Mouse (Mus musculus) ES-E14 (cell line): ENCODE data around the gene Dock7. TPM values are rescaled to one million over a fixed set of nuclear protein-coding genes. Genes with fewer than 3 reads are reported as not detected.

Experiments
- DNase-seq: peaks from one replicate; pipeline ENCODE4 v3.0.0-alpha.2; 2013; ENCODE audit warnings: low read depth, low spot score
- H3K27ac ChIP-seq: 2 replicates; pipeline ENCODE4 v1.5.1; 2012; ENCODE audit warnings: low read depth, mild to moderate bottlenecking, low read length, moderate library complexity, mixed read lengths; ENCODE audit not compliant: poor library complexity, insufficient read depth, severe bottlenecking
- H3K36me3 ChIP-seq: 2 replicates; pipeline ENCODE4 v1.6.1; 2012; ENCODE audit warnings: mild to moderate bottlenecking, low read length, moderate library complexity, mixed read lengths; ENCODE audit not compliant: control insufficient read depth, poor library complexity, insufficient read depth, severe bottlenecking
- H3K4me1 ChIP-seq, 2 experiments: fragments of 150-350 bp in 1 of 2; sonication (generic) in 1 of 2; 2 replicates each; pipeline ENCODE4 v1.6.1; 2012; ENCODE audit warnings: low read length in 2 of 2, mild to moderate bottlenecking in 1 of 2, mixed read lengths in 1 of 2; ENCODE audit not compliant: control insufficient read depth in 2 of 2, insufficient read depth in 2 of 2, poor library complexity in 1 of 2
- H3K4me3 ChIP-seq, 2 experiments: fragments of 150-350 bp in 1 of 2; sonication (generic) in 1 of 2; 2 replicates each; pipeline ENCODE4 v1.5.1; 2012; ENCODE audit warnings: low read length in 2 of 2, low read depth in 1 of 2, mild to moderate bottlenecking in 1 of 2, mixed read lengths in 1 of 2; ENCODE audit not compliant: insufficient read depth in 1 of 2, poor library complexity in 1 of 2, severe bottlenecking in 1 of 2
- H3K9ac ChIP-seq: 2 replicates; pipeline ENCODE4 v1.6.1; 2012; ENCODE audit warnings: low read depth, mild to moderate bottlenecking, low read length, mixed read lengths; ENCODE audit not compliant: poor library complexity, insufficient read depth, severe bottlenecking
- H3K9me3 ChIP-seq: fragments of 150-350 bp; sonication (generic); 2 replicates; pipeline ENCODE4 v1.6.1; 2012; ENCODE audit warnings: low read depth, mild to moderate bottlenecking, low read length; ENCODE audit not compliant: control insufficient read depth, insufficient read depth
- CHD2 ChIP-seq: IDR thresholded peaks from 2 replicates; pipeline ENCODE4 v1.6.1; 2014; ENCODE audit warnings: mild to moderate bottlenecking, low read depth, low read length, inconsistent platforms
- HCFC1 ChIP-seq: IDR thresholded peaks from 2 replicates; pipeline ENCODE4 v1.6.1; 2012; ENCODE audit warnings: low read length, inconsistent platforms, borderline replicate concordance; ENCODE audit not compliant: insufficient read depth
- MAFK ChIP-seq: IDR thresholded peaks from 2 replicates; pipeline ENCODE4 v1.6.1; 2014; ENCODE audit warnings: mild to moderate bottlenecking, low read depth, low read length, inconsistent platforms; ENCODE audit not compliant: insufficient read depth
- ZC3H11A ChIP-seq: IDR thresholded peaks from 2 replicates; pipeline ENCODE4 v1.6.1; 2012; ENCODE audit warnings: low read depth, mild to moderate bottlenecking, inconsistent platforms, low read length, borderline replicate concordance
- ZNF384 ChIP-seq: IDR thresholded peaks from 2 replicates; pipeline ENCODE4 v1.6.1; 2012; ENCODE audit warnings: low read depth, low read length, inconsistent platforms
- in situ Hi-C, 2 experiments: fragments of 600-800 bp; cut with MboI; formaldehyde crosslinking; loops; one replicate each; pipeline ENCODE4 v1.15.1; 2025; ENCODE audit warnings: low sequenced_read_pairs in 2 of 2, inconsistent platforms in 1 of 2; ENCODE audit not compliant: unreplicated experiment in 2 of 2
- total RNA-seq: library from RNA; depleted of rRNA; stranded (reverse); fragments of 300-350 nt; gene quantifications from 2 replicates; pipeline ENCODE4 v1.2.3, GENCODE M21; 2012

Gene Dock7
- total RNA-seq, 1 experiment: 22.8 TPM

DNA sequence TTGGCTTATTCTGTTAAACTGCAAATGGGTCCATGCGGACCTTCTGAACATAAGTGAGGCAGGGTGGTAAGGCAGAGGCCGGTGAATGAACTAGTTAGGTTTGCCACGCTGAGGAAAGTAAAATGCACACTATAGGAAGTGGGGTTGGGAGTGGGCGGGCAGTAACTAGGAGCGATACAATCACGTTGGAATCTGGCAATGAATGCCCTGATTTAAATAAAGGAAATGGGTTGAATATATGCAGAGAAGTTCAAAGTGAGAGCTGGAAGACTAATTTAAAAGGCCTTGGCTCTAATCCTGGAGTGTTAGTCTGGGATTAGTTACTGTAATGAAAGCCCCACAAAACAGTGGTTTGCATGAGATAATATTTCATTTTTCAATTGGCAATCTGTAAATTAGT lies 12.0 kb upstream of the Dock7 start:
- Histone ChIP-seq H3K4me3 (no peak overlapping the region), H3K9ac (no peak overlapping the region), H3K4me1 (peaks cover 0 to 3% of the 10 kb centered on the region in 2 experiments; a peak in 1 of 4 replicates), H3K27ac (no peak overlapping the region), H3K9me3 (no peaks in the 10 kb centered on the region), H3K36me3 (no peaks in the 10 kb centered on the region)
- DNase-seq: no peak
- in situ Hi-C loops: no loop called here
- TF ChIP-seq ZNF384 (no peak), CHD2 (no peak), MAFK (no peak), HCFC1 (no peak), ZC3H11A (no peak)

DNA sequence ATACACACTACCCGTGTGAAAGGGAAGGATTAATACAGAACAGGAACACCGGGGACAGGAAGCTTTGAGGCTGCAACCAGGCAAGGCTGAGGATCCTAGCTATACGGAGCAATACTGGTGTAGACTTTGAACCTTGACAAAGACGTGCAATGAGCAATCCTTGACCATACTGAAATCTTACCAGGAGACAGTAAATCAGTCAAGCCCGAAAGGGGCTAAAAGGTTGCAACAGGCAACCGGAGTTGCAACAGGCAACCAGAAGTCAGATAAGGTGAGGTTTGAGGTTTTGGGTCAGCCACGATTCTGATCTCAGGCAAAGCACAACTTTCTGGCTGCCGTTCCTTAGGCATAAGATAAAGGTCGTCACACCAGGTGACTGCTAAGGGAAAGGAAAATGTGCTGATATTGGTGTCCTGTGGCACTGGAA lies 10.5 kb upstream of the Dock7 start:
- in situ Hi-C loops: no loop called here
- Histone ChIP-seq H3K9me3 (no peaks in the 10 kb centered on the region), H3K27ac (no peak overlapping the region), H3K4me3 (no peak overlapping the region), H3K36me3 (no peaks in the 10 kb centered on the region), H3K4me1 (peaks cover 0 to 3% of the 10 kb centered on the region in 2 experiments; a peak in 1 of 4 replicates), H3K9ac (no peak overlapping the region)
- TF ChIP-seq HCFC1 (no peak), CHD2 (no peak), ZNF384 (no peak), MAFK (no peak), ZC3H11A (no peak)
- no peak for DNase-seq

DNA sequence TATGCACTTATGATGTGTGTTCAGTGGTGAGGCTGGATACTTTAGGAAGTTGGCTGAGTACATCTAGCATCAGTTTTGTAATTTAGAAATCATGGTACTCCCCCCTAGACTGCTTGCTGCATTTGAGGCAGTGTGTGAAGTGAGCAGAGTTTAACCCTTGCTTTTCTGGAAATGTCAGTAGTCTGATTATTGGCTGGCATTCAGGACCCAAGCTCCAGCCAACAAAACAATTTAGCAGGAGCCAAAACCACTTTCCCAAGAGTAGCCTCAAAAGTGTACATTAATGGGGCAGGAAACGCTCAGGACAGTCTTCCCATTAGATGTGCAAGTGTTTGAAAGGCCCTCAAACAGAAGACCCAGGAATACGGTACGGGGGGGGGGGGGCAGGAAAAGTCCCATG lies 2.8 kb upstream of the Dock7 start:
- Histone ChIP-seq H3K4me3 (no peak overlapping the region), H3K9ac (no peak overlapping the region), H3K9me3 (no peaks in the 10 kb centered on the region), H3K36me3 (no peaks in the 10 kb centered on the region), H3K4me1 (no peaks in the 10 kb centered on the region; a peak in 2 of 4 replicates), H3K27ac (no peak overlapping the region)
- in situ Hi-C loops: no loop called here
- DNase-seq: no peak
- TF ChIP-seq ZNF384 (no peak), ZC3H11A (no peak), CHD2 (no peak), HCFC1 (no peak), MAFK (no peak)

DNA sequence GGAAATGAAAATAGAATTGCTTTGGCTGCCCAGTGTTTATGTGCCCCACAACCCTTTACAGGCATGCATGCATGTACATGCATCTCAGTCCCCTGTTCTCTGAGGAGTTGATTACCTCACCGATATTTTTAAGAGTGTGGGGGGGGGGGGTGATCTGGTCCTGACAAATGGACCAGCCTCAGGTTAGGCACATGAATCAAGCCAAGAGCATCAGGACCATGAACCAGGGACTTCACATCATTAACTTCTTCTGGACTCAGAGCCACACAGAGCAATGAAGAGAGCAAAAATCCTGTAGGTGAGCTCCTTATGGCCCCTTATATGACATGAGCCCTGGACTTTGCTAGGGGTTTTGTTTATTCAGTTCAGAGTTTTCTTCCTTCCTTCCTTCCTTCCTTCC lies 2.1 kb upstream of the Dock7 start:
- TF ChIP-seq HCFC1 (no peak), ZC3H11A (no peak), CHD2 (no peak), ZNF384 (no peak), MAFK (no peak)

DNA sequence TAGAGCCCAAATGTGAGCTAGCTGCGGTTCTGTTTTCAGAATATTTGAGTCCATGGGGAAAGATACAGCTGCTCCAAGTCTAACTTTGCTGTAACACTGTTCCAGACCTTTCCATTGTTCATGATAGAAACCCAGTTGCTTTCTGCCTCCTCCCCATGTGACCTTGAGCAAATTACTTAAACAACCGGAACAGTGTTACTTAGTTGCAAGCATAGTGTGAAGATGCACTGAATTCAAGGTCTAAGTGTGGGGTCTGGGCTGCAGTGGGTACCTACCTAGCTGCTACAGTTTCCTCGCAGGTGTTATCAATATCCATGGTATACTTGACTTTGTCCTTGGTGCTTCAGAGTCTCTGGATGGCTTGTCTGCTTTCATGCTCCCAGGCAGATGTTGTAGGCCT lies 1.3 kb upstream of the Dock7 start:
- Histone ChIP-seq H3K4me3 (no peak overlapping the region), H3K36me3 (no peaks in the 10 kb centered on the region), H3K4me1 (no peaks in the 10 kb centered on the region; a peak in 2 of 4 replicates), H3K9me3 (no peaks in the 10 kb centered on the region), H3K9ac (no peak overlapping the region), H3K27ac (no peak overlapping the region)
- in situ Hi-C loops: no loop called here
- TF ChIP-seq ZNF384: no peak
- no peak for TF ChIP-seq HCFC1
- TF ChIP-seq MAFK: no peak
- TF ChIP-seq ZC3H11A: no peak
- no peak for TF ChIP-seq CHD2
- no peak for DNase-seq

More for the DNA sequence above, 2.1 kb upstream of the Dock7 start:
- no peak overlapping the region for H3K9ac ChIP-seq
- H3K36me3 ChIP-seq: no peaks in the 10 kb centered on the region
- H3K4me1 ChIP-seq: no peaks in the 10 kb centered on the region; a peak in 2 of 4 replicates
- no peak overlapping the region for H3K4me3 ChIP-seq
- H3K27ac ChIP-seq: no peak overlapping the region
- no peaks in the 10 kb centered on the region for H3K9me3 ChIP-seq
- no peak for DNase-seq
- in situ Hi-C loops: no loop called here
